Mouse (Mus musculus) right cerebral cortex, postnatal 25 days (tissue): ENCODE results near the gene Hip1.
A peak's percentile ranks its signal among the peaks of the same experiment; 100 is the strongest.

Experiments
- DNase-seq: peaks from one replicate; pipeline ENCODE4 v3.0.0; 2022

Hip1 gene

DNA sequence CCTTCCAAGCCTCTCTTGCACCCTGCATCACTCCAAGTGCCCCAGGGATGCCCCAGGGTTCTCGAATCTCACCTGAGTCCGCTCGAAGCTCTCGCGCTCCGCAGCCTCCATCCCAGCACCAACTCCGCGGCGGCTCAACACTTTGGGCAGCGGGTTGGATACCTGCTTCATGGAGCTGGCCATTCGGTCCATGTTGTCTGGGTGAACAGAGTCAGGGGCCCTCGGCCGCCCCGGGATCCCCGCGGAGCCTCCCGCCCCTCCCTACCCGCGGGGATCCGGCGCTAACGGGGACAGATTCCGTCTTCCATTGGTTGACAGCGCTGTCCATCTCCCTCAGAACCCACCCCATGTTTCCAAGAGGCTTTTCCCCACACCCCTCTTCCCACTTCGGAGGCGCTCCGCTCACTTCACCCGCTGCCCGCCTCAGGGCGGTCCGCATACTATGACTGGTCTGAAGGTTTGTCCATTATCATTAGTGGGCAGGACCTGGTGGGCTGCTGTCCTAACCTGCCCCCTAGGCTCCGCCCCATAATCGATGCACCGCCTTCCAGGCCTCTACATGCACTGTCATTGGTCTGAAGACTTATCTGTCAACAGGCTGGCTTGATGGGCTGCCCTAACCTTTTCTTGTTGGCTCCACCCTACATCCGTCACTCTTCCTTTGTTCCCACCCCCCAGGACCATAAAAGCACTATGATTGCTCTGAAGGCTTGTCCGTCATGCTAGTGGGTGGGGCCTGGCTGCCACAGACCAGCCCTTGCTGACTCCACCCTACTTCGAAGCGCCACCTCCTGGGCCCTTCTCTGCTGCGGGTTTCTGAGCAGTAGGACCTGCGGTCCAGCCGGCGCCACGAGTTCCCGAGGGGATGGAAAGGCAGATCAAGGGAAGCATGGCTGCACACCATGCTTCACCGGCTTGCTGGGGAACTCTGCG is at the start of gene Hip1:
Gene Hip1 (minus strand): TSS at position 256 of the 933 bp plus-strand sequence.
- DNase-seq: peak; percentile 100

DNA sequence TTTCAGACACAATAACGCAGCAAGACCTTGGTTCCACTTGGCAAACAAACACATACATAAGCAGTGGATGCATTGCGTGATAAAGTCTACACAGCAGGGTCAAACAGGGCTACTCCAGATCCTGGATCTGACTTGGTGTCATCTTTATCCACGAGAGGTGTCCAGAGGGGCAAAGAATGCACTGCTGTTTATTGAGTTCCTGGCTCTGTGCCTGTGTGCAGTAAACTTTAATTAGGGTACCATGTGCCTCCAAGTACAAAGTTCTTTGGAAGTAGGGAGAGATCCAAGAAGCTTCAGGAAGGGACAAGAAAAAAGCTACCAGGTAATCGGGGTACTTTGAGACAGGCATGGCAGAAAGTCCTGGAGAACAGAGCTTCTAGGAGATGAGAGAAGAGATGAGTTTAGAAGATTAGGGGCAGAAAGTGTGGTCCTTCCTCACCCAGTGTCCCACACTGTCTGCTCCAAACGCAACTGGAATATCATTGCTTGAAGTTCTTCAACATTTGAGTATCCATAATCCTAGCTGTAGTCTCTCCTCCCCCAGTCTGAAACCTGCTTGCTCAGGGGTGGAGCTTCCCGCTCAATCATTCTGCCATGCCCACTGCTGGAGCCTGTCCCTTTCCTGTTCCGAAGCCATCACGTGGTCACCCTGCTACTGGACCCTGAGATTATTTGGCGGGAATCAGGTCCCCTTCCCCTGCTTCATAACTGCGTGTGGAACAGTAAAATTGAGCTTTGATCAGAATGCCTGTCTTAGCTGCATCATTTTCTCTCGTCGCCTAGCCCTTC is 45.3 kb upstream of the Hip1 start:
- no peak for DNase-seq

DNA sequence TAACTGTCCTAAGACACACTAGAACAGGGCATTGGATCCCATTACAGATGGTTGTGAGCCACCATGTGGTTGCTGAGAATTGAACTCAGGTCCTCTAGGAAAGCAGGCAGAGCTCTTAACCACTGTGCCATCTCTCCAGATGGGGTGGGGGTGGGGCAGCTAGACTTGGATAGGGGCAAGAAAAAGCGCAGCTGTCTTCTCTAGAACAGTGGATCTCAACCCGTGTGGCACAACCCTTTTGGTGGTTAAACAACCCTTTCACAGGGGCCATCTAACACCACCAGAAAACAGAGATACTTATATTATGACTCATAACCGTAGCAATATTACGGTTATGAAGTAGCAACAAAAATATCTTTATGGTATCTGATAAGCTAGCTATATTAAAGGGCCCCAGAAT is 42.8 kb upstream of the Hip1 start:
- DNase-seq: no peak

DNA sequence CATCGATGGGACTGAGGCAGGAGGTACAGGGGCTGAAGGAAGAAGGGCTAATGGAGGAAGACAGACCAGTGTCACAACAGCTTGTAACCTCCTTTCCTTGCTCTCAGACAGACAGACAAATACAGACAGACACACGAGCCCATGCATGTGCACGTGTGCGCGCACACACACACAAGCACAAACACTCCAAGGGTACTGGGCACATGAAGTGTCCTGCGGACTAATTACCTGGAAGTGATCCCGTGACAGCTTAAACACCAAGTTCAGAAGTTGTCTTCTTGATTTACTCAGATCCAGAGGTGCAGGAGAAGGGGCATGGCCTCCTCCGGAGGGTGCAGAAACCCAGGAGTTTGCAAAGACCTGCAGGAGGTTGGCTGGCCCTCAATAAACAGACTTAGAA is 40.8 kb upstream of the Hip1 start:
- no peak for DNase-seq

DNA sequence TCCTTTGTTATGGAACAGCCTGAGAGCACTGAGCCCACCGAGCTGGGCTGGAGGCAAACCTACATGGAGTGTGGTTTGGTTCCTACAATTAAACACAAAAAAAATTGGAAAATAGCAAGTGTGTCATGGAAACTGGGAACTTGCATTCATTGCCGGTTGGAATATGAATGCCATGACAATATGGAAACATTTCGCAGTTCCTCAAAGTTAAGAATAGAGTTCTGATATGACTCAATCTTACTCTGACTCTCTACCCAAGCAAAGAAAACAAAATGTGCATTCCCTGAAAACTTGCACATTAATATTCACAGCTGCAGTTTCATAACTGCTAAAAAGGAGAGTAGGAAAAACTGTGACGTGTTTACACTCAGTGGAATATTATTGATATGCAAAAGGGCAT is 37.4 kb upstream of the Hip1 start:
- no peak for DNase-seq

DNA sequence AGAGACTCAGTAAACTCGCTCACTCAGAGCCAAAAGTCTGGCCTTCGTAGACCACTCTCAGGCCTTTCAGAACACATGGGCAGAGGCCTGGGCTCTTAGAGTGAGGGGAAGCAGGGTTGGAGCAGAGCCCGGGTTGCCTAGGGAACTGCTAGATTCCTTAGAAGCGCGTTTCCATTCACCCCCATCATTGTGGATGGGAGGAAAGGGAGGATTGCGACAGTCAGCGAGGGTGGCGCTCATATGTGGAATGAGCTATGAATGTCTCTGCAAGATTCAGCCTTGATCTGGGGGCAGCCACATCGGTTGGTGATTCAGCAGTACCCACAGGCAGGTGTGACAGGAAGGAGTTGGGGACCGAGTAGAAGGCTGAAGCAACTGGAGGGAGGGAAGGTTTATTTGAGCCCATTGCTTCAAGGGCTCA is 34.4 kb upstream of the Hip1 start:
- DNase-seq: peak; percentile 36

DNA sequence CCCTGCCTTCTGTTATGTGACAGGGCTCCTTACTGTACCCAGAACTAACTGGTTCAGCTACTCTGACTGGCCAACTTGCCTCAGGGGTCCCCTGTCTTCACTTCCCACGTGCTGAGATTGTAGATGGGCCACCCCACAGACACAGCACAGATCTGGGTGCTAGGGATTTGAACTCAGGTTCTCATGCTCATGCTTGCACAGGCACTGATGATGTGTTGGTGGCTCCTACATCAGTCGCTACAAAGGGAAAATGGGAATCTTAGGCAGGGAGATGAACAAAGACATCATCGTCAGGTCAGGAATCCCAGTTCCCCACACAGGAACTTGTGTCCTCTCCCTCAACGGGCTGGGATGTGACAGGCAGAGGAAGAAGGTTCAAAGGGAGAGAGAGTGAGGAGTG is 31.1 kb upstream of the Hip1 start:
- DNase-seq: no peak

DNA sequence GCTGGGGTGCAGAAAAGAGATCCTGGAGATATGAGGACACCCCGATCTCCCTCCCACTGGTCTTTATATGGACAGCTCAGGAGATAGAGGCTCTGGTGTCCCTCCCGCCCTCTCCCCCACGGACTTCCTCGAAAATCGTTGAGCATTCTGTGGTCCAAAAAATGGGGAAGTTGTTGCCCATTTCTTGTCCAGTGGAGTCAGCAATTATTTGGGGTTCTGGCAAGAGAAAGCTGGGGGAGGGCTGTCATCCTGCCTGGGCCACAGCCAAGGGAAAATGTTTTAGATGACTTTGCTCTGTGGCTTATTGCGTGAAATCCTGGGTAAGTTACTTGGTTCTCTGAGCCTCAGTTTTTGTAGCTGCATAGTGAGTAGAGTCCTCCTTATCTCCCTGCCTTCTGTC is 28.1 kb upstream of the Hip1 start, which contains the start of gene Ccl24:
Gene Ccl24 (minus strand): TSS at position 44 of the 400 bp plus-strand sequence.
- no peak for DNase-seq

DNA sequence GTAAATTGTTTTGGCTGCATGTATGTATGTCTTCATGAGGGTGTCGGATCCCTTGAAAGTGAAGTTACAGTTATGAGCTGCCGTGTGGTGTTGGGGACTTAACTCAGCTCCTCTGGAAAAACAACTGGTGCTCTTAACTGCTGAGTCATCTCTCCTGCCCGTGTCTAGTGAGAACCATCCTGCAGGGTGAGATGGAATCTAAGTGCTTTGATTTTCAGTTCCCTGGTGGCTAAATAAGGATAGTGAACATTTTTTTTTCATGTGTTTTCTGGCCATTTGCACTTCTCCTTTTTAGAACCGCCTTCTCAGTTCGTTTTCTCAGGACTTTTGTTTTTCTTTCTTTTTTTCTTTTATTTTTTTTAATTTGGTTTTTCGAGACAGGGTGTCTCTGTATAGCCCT is 23.8 kb upstream of the Hip1 start:
- no peak for DNase-seq

DNA sequence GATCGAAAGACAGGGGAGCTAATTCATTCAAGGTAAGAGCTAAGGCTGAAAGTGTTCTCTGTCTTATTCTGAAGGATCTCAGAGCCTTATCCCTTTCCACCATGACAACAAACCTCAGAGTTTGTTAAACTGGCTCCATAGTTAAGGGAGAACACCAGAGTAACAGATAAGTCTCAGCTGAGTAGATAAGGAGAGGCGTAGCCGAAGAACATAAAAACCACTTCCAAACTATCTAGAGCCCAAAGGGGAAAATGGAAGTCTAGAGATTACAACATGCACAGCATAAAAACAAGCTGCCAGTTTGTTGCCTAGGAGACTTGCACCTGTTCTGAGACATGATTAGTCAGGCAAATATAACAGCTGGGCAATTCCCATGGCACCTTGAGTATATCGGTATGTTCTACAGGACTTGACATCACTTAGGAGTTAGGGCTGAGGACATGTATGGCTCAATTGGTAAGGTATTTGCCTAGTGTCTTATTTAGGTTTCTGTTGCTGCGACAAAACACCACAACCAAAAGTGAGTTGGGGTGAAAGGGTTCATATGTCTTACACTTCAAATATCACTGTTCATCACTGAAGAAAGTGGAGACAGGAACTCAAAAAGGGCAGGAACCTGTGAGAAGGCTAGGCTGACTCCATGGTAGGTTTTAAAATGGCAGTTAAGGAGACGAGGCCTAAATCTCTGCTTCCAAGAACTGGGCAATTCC is 22.8 kb upstream of the Hip1 start:
- no peak for DNase-seq

DNA sequence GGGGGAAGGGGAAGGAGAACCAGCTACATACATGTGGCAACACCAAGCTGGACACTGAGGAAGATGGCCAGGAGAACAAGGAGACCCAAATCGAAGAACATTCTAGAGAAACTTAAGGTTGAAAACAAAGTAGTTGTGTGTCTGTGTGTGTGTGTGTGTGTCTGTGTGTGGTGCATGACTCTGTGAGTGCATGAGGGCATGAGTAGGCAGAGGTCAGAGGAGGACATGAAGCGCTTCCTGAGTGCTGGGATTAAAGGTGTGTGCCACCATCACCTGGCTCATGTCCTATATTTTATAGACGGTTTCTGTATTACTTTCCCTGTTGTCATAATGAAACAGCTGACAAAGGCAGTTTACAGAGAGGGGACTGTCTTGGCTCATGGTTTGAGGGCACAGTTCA is 18.5 kb upstream of the Hip1 start, which contains the start of gene Ccl26:
Gene Ccl26 (minus strand): TSS at position 101 of the 400 bp plus-strand sequence.
- no peak for DNase-seq

DNA sequence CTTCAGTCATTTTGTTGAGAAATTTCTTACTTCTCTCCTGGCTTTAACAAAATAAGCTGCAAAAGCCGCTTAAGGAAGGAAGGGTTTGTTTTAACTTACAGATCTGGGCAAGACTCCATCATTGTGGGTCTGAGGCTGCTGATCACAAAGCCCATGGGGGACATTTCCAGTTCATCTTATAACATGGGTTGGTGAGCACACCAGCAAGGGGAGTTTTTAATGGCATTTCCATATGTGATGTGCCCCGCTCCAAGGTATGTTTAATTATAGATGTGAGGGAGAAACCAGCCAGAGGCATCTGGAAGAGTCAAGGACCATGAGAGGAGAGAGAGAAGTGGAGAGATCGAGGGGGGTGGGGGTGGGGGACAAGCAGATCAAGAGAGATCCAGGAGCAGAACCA is 12.8 kb upstream of the Hip1 start:
- DNase-seq: no peak

DNA sequence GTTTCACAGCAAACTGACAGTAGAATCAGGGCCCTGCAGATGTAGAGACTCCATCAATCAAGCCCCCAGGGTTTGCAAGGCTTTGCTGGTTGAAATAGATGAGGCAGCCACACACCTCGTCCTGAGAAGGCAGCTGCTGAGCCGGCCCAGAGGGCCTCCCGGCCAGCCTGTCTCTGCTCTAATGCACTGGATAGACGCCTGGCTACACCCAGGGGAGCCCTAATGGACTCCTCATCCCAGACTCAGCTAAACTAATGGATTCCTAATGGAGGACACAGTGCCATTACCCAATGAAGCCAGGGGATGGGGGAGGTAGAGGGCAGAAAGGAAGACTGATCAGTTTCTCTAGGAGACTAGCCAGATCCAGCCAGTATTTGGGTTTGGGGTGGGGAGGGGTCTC is 12.1 kb upstream of the Hip1 start:
- DNase-seq: no peak

DNA sequence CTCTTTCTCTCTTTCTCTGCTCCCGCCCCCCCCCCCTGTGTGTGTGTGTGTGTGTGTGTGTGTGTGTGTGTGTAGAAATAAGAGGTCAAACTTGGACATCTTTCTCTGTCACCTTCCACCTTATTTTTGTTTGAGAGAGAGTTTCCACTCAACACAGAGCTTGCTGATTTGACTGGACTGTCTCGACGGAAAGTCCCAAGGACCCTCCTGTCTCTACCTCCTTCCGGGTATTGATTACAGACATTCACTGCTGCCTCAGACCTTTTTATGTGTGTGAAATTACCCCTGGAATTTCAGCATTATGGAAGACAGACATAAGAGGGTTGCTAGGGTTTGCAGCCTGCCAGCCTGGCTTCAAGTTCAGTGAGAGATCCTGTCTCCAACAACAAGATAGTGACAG is 11.3 kb upstream of the Hip1 start:
- DNase-seq: no peak

DNA sequence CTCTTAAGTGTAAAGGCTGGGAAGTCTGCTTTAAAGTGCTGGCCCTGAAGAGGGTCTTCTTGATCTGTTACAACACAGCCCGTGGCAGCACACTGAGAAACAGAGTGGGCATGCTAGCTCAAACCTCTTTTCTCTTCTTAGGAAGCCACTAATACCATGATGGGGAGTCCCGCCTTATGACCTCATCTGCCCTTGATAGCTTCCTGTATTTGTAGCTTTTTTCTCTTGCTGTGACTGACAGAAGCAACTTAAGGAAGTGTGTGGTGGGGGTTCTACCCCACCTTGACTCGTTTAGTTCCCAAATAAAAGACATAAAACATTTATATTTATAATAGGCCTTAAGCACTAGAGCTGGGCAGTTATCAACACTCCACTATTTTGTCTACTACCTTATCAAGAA is 6.7 kb upstream of the Hip1 start:
- DNase-seq: no peak

DNA sequence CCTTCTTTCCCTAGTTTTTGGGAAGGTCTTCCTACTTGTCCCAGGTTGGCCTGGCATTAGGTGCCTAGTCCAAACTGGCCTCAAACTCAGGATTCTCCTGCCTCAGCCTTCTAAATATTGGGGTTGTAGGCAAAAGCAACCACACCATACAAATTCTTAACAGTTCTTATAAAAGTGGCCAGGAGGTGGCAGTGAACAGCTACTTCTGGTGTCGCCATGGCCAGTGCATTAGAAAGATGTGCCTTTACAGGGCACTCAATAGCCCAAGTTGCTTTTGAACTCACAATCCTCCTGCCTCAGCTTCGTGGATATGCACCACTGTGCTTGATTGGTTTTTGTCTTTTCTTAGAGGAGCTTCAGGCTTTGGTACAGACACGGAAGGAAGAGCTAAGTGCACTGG is 6.0 kb upstream of the Hip1 start:
- DNase-seq: no peak

DNA sequence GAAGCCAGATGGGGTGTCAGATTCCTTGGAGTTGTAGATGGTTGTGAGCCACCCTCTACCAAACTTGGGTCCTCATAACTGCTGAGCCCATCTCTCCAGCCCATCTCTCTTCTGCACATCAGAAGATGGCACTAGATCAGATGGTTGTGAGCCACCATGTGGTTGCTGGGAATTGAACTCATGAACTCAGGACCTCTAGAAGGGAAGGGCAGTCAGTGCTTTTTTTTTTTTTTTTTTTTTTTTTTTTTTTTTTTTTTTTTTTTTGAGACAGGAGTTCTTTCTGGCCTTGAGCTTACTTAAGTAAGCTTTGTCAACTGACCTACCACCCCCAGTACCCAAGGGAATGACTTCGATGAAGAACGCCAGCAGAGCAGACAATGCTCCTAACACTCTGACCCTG is 3.1 kb upstream of the Hip1 start:
- no peak for DNase-seq

DNA sequence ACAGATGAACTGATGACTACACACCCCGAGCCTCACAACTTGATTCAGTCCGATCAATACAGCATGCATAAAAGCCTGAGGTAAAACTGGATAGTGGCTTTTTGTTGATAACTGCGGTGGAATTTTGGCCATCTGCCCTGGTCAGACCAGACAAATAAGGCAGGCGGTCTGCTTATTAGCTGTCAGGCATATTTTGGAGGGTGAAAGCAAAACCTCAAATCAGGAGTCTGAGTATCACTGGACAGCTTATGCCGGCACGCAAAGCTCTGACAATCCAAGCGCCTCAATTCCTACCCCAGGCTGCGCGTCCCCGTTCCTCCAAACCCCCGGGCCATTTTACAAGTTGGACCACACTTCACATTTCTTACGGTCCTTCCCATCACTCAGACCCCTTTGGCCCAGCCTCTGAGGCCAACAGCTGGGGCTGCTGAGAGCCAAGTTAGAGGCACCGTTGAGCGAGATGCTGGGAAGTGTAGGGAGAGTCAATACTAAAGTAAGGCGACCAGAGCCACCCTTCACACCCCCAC is 825 bp downstream of the Hip1 start:
- no peak for DNase-seq

DNA sequence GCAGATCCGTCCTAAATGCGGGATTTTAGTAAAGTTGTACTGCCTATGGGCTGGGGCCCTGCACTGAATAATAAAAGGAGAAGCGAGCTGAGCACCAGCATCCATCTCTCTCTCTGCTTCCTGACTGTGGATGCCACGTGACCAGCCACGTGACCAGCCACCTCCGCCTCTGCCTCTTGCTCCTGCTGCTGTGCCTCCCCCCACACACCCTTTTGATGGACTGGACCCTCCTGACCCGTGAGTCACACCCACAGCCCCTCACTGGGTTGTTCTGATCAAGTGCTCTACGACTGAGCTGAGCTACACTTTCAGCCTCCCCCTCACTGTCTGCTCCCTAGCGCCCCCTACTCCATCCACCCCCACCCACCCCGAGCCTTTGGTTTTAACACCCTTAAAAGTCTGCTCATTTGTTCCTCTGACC is 7.1 kb downstream of the Hip1 start:
- DNase-seq: no peak

DNA sequence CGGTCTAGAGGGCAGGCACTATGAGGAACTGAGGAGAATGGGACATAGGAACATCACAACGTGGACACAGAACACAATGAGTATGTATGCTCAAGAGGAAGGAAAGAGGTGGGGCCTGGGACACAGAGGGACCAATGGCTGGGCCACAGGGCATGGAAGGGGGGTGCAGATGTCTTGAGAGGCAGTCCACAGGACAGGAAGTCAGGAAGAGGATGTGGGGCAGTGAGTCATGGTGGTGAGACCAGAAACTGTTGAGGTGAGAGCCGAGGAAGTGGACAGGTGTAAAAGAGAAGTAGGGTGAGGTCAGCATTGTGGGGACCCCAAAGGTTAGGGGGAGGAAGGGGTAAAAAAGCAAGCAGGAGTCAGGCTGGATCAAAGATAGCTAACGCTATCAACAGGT is 7.6 kb downstream of the Hip1 start:
- DNase-seq: no peak

DNA sequence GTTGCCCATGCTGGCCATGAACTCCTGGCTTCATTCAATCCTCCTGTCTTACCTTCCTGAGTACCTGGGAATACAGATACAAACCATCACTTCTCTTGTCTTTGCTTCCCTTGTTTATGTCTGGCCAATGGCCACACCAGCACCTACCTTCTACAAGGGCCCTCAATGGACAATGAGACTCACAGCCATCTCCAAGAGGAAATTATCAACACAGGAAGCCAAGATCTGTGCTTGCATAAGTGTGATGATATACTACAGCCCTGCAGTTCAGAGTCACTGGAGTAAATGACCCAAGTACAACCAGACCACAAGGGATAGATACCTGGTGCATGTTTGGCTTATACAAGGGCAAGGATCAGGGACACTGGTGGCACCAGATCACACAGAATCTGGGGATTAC is 9.1 kb downstream of the Hip1 start:
- no peak for DNase-seq

DNA sequence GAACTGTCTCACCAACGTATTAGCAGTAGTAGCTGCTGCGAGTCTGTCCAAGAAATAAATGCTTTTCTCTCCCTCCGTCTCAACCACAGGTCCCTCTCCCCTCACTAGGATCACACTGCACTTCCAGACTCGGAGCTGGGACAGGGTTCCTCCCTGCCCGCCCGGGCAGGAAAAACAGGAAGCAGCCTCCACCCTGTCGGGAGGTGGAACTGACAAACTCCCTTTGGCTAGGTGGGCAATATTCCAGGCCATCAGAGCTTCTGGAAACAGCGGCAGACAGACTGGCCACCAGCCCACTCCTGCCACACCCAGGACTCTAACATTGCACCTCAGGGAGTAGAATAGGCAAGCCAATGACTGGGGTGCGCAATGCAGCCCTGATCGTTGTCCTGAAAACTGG is 11.5 kb downstream of the Hip1 start:
- DNase-seq: no peak

DNA sequence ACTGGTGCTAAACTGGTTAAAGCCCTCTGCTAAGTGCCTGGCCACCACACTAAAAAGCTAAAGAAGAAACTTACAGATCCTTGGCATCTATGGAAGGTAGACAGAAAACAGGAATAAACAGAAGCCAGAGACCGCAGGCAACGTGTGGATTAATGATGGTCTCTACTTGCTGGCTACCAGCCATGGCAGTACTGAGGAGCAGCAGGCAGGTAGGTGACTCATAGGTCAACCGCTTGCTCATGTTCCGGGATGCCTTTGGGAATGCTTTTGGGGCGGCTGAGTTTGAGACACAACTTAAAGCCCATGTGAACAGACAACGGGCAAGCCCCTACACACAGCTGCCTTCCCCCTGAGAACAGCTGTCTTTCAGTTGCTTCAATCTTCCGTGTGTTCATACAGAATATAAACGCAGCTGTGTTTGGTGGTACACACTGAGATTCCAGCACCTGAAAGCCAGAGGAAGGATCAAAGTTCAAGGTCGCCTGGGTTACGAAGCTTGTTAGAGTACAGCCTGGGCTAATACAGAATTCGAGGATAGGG is 13.5 kb downstream of the Hip1 start:
- no peak for DNase-seq
